Mouse (Mus musculus) forebrain, embryonic 12.5 days (tissue): ENCODE measurements at regions not wholly inside any gene's neighbourhood (a gene's known extent, or its start where the extent isn't known, plus 50 kb on each side); places are given as distances from the start of the nearest gene placed in this dataset.

Source experiments
- ATAC-seq: fragments of 200-750 bp; cut with Nextera tagmentation; 2 replicates; pipeline ENCODE4 v1.8.0; 2017; ENCODE audit warnings: moderate TSS enrichment; ENCODE audit not compliant: low FRiP score
- H3K27ac ChIP-seq: fragments of 300-500 bp; sonication (generic); 2 replicates; pipeline ENCODE4 v1.5.1; 2016; ENCODE audit warnings: mild to moderate bottlenecking
- H3K27me3 ChIP-seq: fragments of 300-500 bp; sonication (generic); 2 replicates; pipeline ENCODE4 v1.6.1; 2016; ENCODE audit warnings: mild to moderate bottlenecking
- H3K36me3 ChIP-seq: fragments of 300-500 bp; sonication (generic); replicated peaks from 2 replicates; pipeline ENCODE4 v1.6.1; 2016; ENCODE audit warnings: mild to moderate bottlenecking
- H3K4me1 ChIP-seq: fragments of 300-500 bp; sonication (generic); 2 replicates; pipeline ENCODE4 v1.6.1; 2016
- H3K4me2 ChIP-seq: fragments of 300-500 bp; sonication (generic); 2 replicates; pipeline ENCODE4 v1.6.1; 2016; ENCODE audit warnings: mild to moderate bottlenecking, moderate library complexity
- H3K4me3 ChIP-seq: fragments of 300-500 bp; sonication (generic); replicated peaks from 2 replicates; pipeline ENCODE4 v1.5.1; 2016; ENCODE audit warnings: mild to moderate bottlenecking
- H3K9ac ChIP-seq: fragments of 300-500 bp; sonication (generic); 2 replicates; pipeline ENCODE4 v1.6.1; 2016; ENCODE audit warnings: mild to moderate bottlenecking
- H3K9me3 ChIP-seq: fragments of 300-500 bp; sonication (generic); 2 replicates; pipeline ENCODE4 v1.6.1; 2016
- WGBS: fragments of 180-500 bp; shearing (Covaris S2); methylation state at CpG from one replicate; pipeline ENCODE4 v1.1.7; 2016; 5-methylcytosine and 5-hydroxymethylcytosine counted together

- no peaks in the 10 kb centered on the region for H3K36me3 ChIP-seq
- no peaks in the 10 kb centered on the region for H3K9me3 ChIP-seq
- ATAC-seq, result no peak
- peaks cover 25% of the 10 kb centered on the region for H3K4me1 ChIP-seq
- H3K27ac ChIP-seq, result no peak overlapping the region
- H3K27me3 ChIP-seq, result no peaks in the 10 kb centered on the region
- H3K4me2 ChIP-seq, result no peak overlapping the region
- H3K9ac ChIP-seq, result no peak overlapping the region
- WGBS, result 83% methylated on average over 4 of the region's 4 CpGs
- H3K4me3 ChIP-seq, result no peak overlapping the region
Observed at GRCm38 (mm10) chr14:24843626-24844025, 356.7 kb downstream of the Rps24 start.

DNA sequence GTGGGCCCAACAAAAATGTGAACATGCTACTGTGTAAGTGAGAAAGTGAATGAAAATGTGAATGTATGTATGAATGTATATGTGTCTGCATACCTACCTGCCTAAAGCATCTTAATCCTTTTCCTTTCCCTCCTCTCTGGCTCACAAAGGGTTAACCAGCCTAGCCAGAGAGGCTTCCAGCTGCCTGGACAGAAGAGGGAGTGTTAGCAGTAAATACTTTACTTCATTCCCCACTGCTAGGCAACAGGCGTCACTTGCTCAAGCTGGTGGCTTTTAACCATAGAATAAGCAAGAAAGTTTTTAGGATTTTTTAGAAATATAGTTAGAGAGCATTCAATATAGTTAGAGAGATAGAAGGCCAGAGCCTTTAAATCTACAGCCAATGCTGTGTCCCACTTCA, 363.6 kb downstream of the Rps24 start:
- peaks cover 6% of the 10 kb centered on the region for H3K4me1 ChIP-seq
- H3K9ac ChIP-seq, result no peak overlapping the region
- H3K4me2 ChIP-seq, result no peak overlapping the region
- no peaks in the 10 kb centered on the region for H3K36me3 ChIP-seq
- 9% methylated on average over 1 of the region's 1 CpGs for WGBS
- H3K27ac ChIP-seq, result no peak overlapping the region
- ATAC-seq, result no peak
- no peaks in the 10 kb centered on the region for H3K27me3 ChIP-seq
- H3K9me3 ChIP-seq, result no peaks in the 10 kb centered on the region
- H3K4me3 ChIP-seq, result no peak overlapping the region

GRCm38 (mm10) chr14:24854459-24854858, 367.5 kb downstream of the Rps24 start:
- no peaks in the 10 kb centered on the region for H3K9me3 ChIP-seq
- WGBS, result 74% methylated on average over 4 of the region's 4 CpGs
- no peaks in the 10 kb centered on the region for H3K36me3 ChIP-seq
- no peak overlapping the region for H3K4me2 ChIP-seq
- peaks cover 6% of the 10 kb centered on the region for H3K4me1 ChIP-seq
- no peak overlapping the region for H3K4me3 ChIP-seq
- no peak overlapping the region for H3K9ac ChIP-seq
- H3K27ac ChIP-seq, result no peak overlapping the region
- ATAC-seq, result no peak
- no peaks in the 10 kb centered on the region for H3K27me3 ChIP-seq

- no peak for ATAC-seq
- H3K4me3 ChIP-seq, result no peak overlapping the region
- H3K4me1 ChIP-seq, result peaks cover 5% of the 10 kb centered on the region; the same call in 1 of the 2 replicates
- H3K9ac ChIP-seq, result no peak overlapping the region
- no peak overlapping the region for H3K27ac ChIP-seq
- 91% methylated on average over 8 of the region's 8 CpGs for WGBS
- H3K27me3 ChIP-seq, result peaks cover 6% of the 10 kb centered on the region; the same call in 1 of the 2 replicates
- no peaks in the 10 kb centered on the region for H3K36me3 ChIP-seq
- no peaks in the 10 kb centered on the region for H3K9me3 ChIP-seq
- H3K4me2 ChIP-seq, result no peak overlapping the region
Observed at GRCm38 (mm10) chr14:24862171-24862570, 375.2 kb downstream of the Rps24 start.

- H3K36me3 ChIP-seq, result no peaks in the 10 kb centered on the region
- ATAC-seq, result no peak
- H3K9me3 ChIP-seq, result no peaks in the 10 kb centered on the region
- peaks cover 6% of the 10 kb centered on the region; the same call in 1 of the 2 replicates for H3K27me3 ChIP-seq
- no peak overlapping the region for H3K9ac ChIP-seq
- no peak overlapping the region for H3K4me2 ChIP-seq
- H3K27ac ChIP-seq, result no peak overlapping the region
- H3K4me3 ChIP-seq, result no peak overlapping the region
- peaks cover 5% of the 10 kb centered on the region; the same call in 1 of the 2 replicates for H3K4me1 ChIP-seq
- 76% methylated on average over 7 of the region's 7 CpGs for WGBS
Observed at GRCm38 (mm10) chr14:24862661-24863060, 375.7 kb downstream of the Rps24 start.

GRCm38 (mm10) chr14:24863116-24863515, 376.2 kb downstream of the Rps24 start:
- H3K27me3 ChIP-seq, result peaks cover 6% of the 10 kb centered on the region; the same call in 1 of the 2 replicates
- 78% methylated on average over 8 of the region's 8 CpGs for WGBS
- no peaks in the 10 kb centered on the region for H3K9me3 ChIP-seq
- no peak overlapping the region for H3K4me3 ChIP-seq
- H3K4me2 ChIP-seq, result no peak overlapping the region
- H3K9ac ChIP-seq, result no peak overlapping the region
- H3K4me1 ChIP-seq, result peaks cover 5% of the 10 kb centered on the region; the same call in 1 of the 2 replicates
- no peak; the same call in 1 of the 2 replicates for ATAC-seq
- no peak overlapping the region for H3K27ac ChIP-seq
- H3K36me3 ChIP-seq, result no peaks in the 10 kb centered on the region

DNA sequence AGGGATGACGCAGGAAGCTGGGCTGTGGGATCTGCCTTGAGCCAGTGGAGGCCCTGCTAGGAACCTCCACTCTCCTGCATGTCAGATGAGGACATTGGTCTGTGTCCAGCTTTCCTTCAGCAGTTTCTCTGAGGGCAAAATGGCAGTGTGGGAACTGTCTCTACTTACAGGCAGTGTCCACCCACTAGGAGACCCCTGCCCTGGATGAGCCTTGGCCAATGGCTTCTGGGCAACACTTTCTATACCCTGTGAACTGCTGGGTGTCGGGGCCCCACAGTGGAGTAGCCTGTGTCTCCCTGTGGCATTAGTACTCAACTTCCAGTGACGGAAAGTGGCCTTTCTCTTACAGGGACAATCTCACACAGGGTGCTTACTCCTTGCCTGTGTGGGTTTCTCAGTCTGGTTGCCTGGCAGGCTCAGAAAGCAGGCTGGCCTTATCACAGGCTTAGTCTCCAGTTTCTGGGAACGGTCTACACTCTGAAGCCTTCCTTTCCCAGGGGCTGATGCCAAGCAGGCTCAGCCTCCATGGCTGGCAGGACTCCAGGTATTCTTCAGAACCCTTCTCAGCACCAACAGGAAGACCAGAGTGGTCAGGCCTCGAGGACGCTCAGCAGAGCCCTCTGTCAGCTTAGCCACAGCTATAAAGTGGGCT, 378.8 kb downstream of the Rps24 start:
- no peak for ATAC-seq
- Histone ChIP-seq H3K9ac (no peak overlapping the region), H3K36me3 (no peaks in the 10 kb centered on the region), H3K4me3 (no peak overlapping the region), H3K4me2 (no peak overlapping the region), H3K9me3 (no peaks in the 10 kb centered on the region), H3K27ac (no peak overlapping the region), H3K27me3 (no peaks in the 10 kb centered on the region), H3K4me1 (peaks cover 5% of the 10 kb centered on the region; the same call in 1 of the 2 replicates)
- WGBS, result 88% methylated on average over 6 of the region's 6 CpGs

- 96% methylated on average over 6 of the region's 6 CpGs for WGBS
- H3K4me3 ChIP-seq, result no peak overlapping the region
- H3K9me3 ChIP-seq, result no peaks in the 10 kb centered on the region
- H3K36me3 ChIP-seq, result no peaks in the 10 kb centered on the region
- no peak overlapping the region for H3K27ac ChIP-seq
- no peak overlapping the region for H3K4me2 ChIP-seq
- H3K9ac ChIP-seq, result no peak overlapping the region
- H3K27me3 ChIP-seq, result no peaks in the 10 kb centered on the region
- peaks cover 5% of the 10 kb centered on the region; the same call in 1 of the 2 replicates for H3K4me1 ChIP-seq
- ATAC-seq, result no peak
Observed at GRCm38 (mm10) chr14:24867816-24868215, 380.9 kb downstream of the Rps24 start.

GRCm38 (mm10) chr14:24868756-24869155, 381.8 kb downstream of the Rps24 start:
- Histone ChIP-seq H3K27ac (no peak overlapping the region), H3K4me1 (no peaks in the 10 kb centered on the region), H3K9me3 (no peaks in the 10 kb centered on the region), H3K9ac (no peak overlapping the region), H3K36me3 (no peaks in the 10 kb centered on the region), H3K4me3 (no peak overlapping the region), H3K27me3 (no peaks in the 10 kb centered on the region), H3K4me2 (no peak overlapping the region)
- no peak for ATAC-seq
- 82% methylated on average over 6 of the region's 6 CpGs for WGBS

DNA sequence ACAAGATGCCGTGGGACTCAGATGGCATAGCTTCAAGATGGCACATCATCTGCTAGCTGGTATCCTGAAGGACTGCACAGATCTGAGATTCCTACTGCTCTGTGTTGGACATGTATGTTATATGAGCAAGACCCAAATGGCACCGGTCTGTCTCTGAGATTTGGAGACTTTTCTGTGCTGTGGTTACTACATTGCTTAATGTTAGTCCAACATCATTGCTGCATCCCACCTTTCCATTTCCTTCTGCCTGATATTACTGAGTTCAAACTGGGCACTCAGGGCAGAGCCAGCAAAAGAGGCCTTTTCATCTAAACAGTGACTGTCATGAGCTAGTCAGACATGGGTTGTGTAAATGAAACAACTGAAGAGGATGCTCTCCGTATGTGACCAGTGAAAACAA, 383.3 kb downstream of the Rps24 start:
- no peak for ATAC-seq
- no peaks in the 10 kb centered on the region for H3K27me3 ChIP-seq
- no peaks in the 10 kb centered on the region for H3K36me3 ChIP-seq
- WGBS, result 95% methylated on average over 3 of the region's 3 CpGs
- no peak overlapping the region for H3K9ac ChIP-seq
- no peak overlapping the region for H3K4me2 ChIP-seq
- peaks cover 7% of the 10 kb centered on the region for H3K4me1 ChIP-seq
- no peaks in the 10 kb centered on the region for H3K9me3 ChIP-seq
- H3K27ac ChIP-seq, result no peak overlapping the region
- H3K4me3 ChIP-seq, result no peak overlapping the region

DNA sequence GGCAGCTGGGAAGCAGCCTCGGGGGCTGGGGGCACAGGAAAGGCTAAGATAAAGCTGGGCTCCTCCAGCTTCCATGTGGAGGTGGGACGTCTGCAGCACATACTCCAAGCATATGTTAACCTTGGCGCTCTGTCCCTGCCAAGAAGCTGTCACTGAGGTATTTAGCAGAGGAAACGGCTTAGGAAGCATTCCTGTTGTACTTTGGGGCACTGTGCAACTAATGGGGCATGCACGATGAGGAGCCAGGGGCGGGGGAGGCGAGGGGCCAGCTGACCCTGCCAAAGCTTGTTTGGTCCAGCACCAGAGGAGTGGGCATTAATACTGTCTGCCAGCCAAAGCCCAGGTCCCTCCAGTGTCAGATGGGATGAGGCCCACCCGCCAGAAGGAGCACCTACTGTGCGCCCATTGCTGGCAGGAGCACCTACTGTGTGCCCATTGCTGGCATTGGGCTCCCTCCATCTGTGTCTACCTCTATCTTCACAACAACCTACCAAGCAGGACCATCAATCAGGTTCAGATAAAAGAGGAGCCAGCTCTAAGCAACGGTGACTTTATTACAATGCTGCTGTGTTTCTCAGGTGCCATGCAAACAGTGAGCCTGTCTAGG, 384.6 kb downstream of the Rps24 start:
- peaks cover 20% of the 10 kb centered on the region for H3K4me1 ChIP-seq
- 81% methylated on average over 10 of the region's 10 CpGs for WGBS
- no peak overlapping the region for H3K4me3 ChIP-seq
- no peak for ATAC-seq
- no peak overlapping the region for H3K4me2 ChIP-seq
- H3K36me3 ChIP-seq, result no peaks in the 10 kb centered on the region
- no peak overlapping the region for H3K27ac ChIP-seq
- H3K9ac ChIP-seq, result no peak overlapping the region
- H3K9me3 ChIP-seq, result no peaks in the 10 kb centered on the region
- no peaks in the 10 kb centered on the region for H3K27me3 ChIP-seq

DNA sequence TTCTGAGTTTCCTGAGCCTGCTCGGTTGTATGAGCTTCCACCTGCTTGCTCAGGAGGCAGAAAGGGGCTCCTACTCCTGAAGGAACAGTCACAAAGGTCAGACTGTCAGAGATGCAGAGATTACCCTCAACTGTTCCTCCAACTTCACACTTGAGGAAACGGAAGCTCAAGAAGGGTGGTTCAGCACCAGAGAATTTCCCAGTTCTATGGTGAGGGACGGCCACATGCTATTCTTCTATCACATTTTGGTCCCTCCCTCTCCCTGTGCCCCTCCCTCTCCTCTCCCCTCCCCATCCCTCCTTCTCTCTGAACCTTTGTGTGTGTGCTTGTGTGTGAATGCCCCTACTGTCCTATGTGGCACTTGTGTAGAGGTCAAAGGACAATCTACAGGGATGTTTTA, 386.0 kb downstream of the Rps24 start:
- H3K36me3 ChIP-seq, result no peaks in the 10 kb centered on the region
- H3K27me3 ChIP-seq, result no peaks in the 10 kb centered on the region
- WGBS, result 51% methylated on average over 3 of the region's 3 CpGs
- ATAC-seq, result no peak
- H3K9ac ChIP-seq, result no peak overlapping the region
- no peak overlapping the region for H3K4me3 ChIP-seq
- no peaks in the 10 kb centered on the region for H3K9me3 ChIP-seq
- H3K4me1 ChIP-seq, result peaks cover 21% of the 10 kb centered on the region
- H3K4me2 ChIP-seq, result no peak overlapping the region
- no peak overlapping the region for H3K27ac ChIP-seq

DNA sequence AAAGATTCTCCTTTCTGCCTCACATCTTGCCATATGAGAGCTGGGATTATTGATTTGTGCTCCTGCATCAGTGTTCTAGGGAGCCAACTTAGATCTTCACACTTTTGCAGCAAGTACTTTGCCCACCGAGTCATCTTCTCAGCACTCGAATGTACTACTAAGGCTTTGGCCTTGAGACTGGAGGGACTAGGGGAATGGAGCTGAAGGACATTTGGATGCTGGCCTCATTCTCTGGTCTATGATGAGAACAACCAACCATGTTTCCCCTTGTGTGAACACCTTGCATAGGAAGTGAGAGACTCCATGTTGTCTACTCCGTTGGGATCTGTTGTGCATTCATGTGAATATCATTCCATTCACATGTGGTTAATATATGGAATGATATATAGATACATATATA, 386.5 kb downstream of the Rps24 start:
- WGBS, result 94% methylated on average over 3 of the region's 3 CpGs
- Histone ChIP-seq H3K4me1 (peaks cover 21% of the 10 kb centered on the region), H3K4me3 (no peak overlapping the region), H3K36me3 (no peaks in the 10 kb centered on the region), H3K4me2 (no peak overlapping the region), H3K27ac (no peak overlapping the region), H3K9ac (no peak overlapping the region), H3K9me3 (no peaks in the 10 kb centered on the region), H3K27me3 (no peaks in the 10 kb centered on the region)
- ATAC-seq, result no peak
